Comparison of ENCODE assay signal across 1 mouse cellular context in genomic region chr11:117810401-117811046, GRCm38 (mm10).
A peak's percentile ranks its signal among the peaks of the same experiment; 100 is the strongest.
TF ChIP-seq lines count a peak whose summit lies in the region.

No protein-coding gene starts in this region.

TF ChIP-seq in CH12.LX, 34 proteins besides CTCF, POLR2A, EP300 and RAD21 (continued from another document):
- TF ChIP-seq JUN (IDR thresholded peaks at IDR 0.05; ENCODE audit: insufficient read depth, low read depth, low read length), result no peak
- no peak; the same call in 1 of the 2 replicates for TF ChIP-seq CHD1 (IDR thresholded peaks at IDR 0.05; ENCODE audit: low read depth, low read length)
- TF ChIP-seq NELFE (IDR thresholded peaks at IDR 0.05; ENCODE audit: low read depth, low read length), result peak; percentile 52; the same call in 1 of the 2 replicates
- TF ChIP-seq ELF1 (IDR thresholded peaks at IDR 0.05; ENCODE audit: low read depth, low read length), result peak; percentile 86
- TF ChIP-seq ZKSCAN1 (IDR thresholded peaks at IDR 0.05; ENCODE audit: borderline replicate concordance, low read depth, low read length), result no peak
- no peak for TF ChIP-seq MYC (IDR thresholded peaks at IDR 0.05; ENCODE audit: low read depth, low read length)
- no peak for TF ChIP-seq USF2 (conservative IDR thresholded peaks at IDR 0.05; ENCODE audit: low read depth, low read length)
- TF ChIP-seq IRF4 (IDR thresholded peaks at IDR 0.05; ENCODE audit: low read depth, low read length), result peak; percentile 49; the same call in 1 of the 2 replicates
- 0 out of 2 replicates have a peak, but pooled peaks have one; percentile 68 for TF ChIP-seq CHD2 (IDR thresholded peaks at IDR 0.05; ENCODE audit: low read length)
- TF ChIP-seq NRF1 (IDR thresholded peaks at IDR 0.05; ENCODE audit: low read depth, low read length), result no peak
- TF ChIP-seq HCFC1 (IDR thresholded peaks at IDR 0.05; ENCODE audit: low read depth, low read length), result peak; percentile 32; the same call in 1 of the 2 replicates
- no peak for TF ChIP-seq PAX5 (IDR thresholded peaks at IDR 0.05; ENCODE audit: low read length)
- TF ChIP-seq RCOR1 (conservative IDR thresholded peaks at IDR 0.05; ENCODE audit: low read depth, low read length), result no peak
- TF ChIP-seq SMC3 (IDR thresholded peaks at IDR 0.05; ENCODE audit: low read depth, low read length), result peak; percentile 5
- TF ChIP-seq MAFK (IDR thresholded peaks at IDR 0.05; ENCODE audit: insufficient replicate concordance, low read length), result no peak
- TF ChIP-seq UBTF (IDR thresholded peaks at IDR 0.05; ENCODE audit: low read depth, low read length), result peak; percentile 43
- peak; percentile 95 for TF ChIP-seq POLR2AphosphoS2 (IDR thresholded peaks at IDR 0.05; ENCODE audit: low read depth, low read length)
TF ChIP-seq in CH12.LX: peak in this region for 14.
